Mouse (Mus musculus) stomach, embryonic 14.5 days (tissue): ENCODE measurements around the gene Acad12. TPM values are rescaled to one million over a fixed set of nuclear protein-coding genes. Genes with fewer than 3 reads are reported as not detected.
"Not testable (repeated sequence)": the region's sequence is repeated elsewhere in the genome, so short reads cannot be mapped to it uniquely, and the experiment has no call there.

Experiments
- ATAC-seq: fragments of 200-750 bp; cut with Nextera tagmentation; 2 replicates; pipeline ENCODE4 v1.8.0; 2017; ENCODE audit warnings: low read depth, moderate TSS enrichment; ENCODE audit not compliant: insufficient number of reproducible peaks, insufficient read depth, low FRiP score
- H3K27ac ChIP-seq: fragments of 300-500 bp; sonication (generic); 2 replicates; pipeline ENCODE4 v1.5.1; 2014; ENCODE audit warnings: mild to moderate bottlenecking, low read length, moderate library complexity, mixed read lengths
- H3K27me3 ChIP-seq: fragments of 300-500 bp; sonication (generic); 2 replicates; pipeline ENCODE4 v1.6.1; 2014; ENCODE audit warnings: low read length, control low read depth, mixed read lengths; ENCODE audit not compliant: control insufficient read depth, insufficient read depth
- H3K36me3 ChIP-seq: fragments of 300-500 bp; sonication (generic); 2 replicates; pipeline ENCODE4 v1.6.1; 2014; ENCODE audit warnings: mild to moderate bottlenecking, control low read depth, low read length, moderate library complexity, mixed read lengths; ENCODE audit not compliant: control insufficient read depth, insufficient read depth
- H3K4me1 ChIP-seq: fragments of 300-500 bp; sonication (generic); 2 replicates; pipeline ENCODE4 v1.6.1; 2014; ENCODE audit warnings: low read length, control low read depth, mixed read lengths; ENCODE audit not compliant: control insufficient read depth, insufficient read depth
- H3K4me2 ChIP-seq: fragments of 300-500 bp; sonication (generic); replicated peaks from 2 replicates; pipeline ENCODE4 v1.6.1; 2014; ENCODE audit warnings: low read depth, low read length, control low read depth
- H3K4me3 ChIP-seq: fragments of 300-500 bp; sonication (generic); 2 replicates; pipeline ENCODE4 v1.5.1; 2014; ENCODE audit warnings: low read depth, low read length, control low read depth
- H3K9ac ChIP-seq: fragments of 300-500 bp; sonication (generic); replicated peaks from 2 replicates; pipeline ENCODE4 v1.6.1; 2014; ENCODE audit warnings: low read depth, mild to moderate bottlenecking, control low read depth, low read length, moderate library complexity, mixed read lengths
- H3K9me3 ChIP-seq: fragments of 300-500 bp; sonication (generic); 2 replicates; pipeline ENCODE4 v1.6.1; 2016; ENCODE audit warnings: low read depth, low read length, control low read depth; ENCODE audit not compliant: control insufficient read depth
- WGBS: fragments of 180-500 bp; shearing (Covaris S2); extraction: QIAGEN DNeasy Blood & Tissue Kit; methylation state at CpG from one replicate; pipeline ENCODE4 v1.1.7; 2014; 5-methylcytosine and 5-hydroxymethylcytosine counted together
- polyA plus RNA-seq: library from polyadenylated mRNA; unstranded; fragments of >200 nt; fragmentation: Nextera tagmentation; extraction: Ambion mirVana; gene quantifications from 2 replicates; pipeline ENCODE4 v1.2.1, GENCODE M21; 2014

Gene Acad12
- polyA plus RNA-seq, 1 experiment from 2014 or later, result 2.7 TPM

DNA sequence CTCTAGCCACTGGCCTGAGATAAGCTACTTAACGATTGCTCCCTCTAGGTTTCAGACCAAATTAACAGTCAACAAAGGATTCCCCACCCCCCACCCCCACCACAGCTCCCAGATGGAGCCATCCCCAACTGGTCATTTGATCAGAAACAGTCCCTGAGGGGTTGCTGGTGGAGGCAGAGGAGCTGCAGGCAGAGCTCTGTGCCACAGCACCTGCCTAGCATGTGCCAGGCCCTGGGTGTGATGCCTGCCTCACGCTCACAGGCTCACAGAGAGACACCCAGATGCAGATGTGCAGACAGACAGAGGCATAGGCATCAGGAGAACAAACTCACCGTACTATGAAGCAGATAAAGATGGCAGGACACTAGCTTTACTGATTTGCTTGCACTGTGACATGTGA lies 14.1 kb upstream of the Acad12 start:
- Histone ChIP-seq H3K9me3 (no peaks in the 10 kb centered on the region), H3K27me3 (no peaks in the 10 kb centered on the region), H3K9ac (no peak overlapping the region), H3K4me1 (no peaks in the 10 kb centered on the region), H3K27ac (no peak overlapping the region), H3K4me3 (no peak overlapping the region), H3K36me3 (no peaks in the 10 kb centered on the region), H3K4me2 (no peak overlapping the region)
- ATAC-seq, result no peak
- 46% methylated on average over 3 of the region's 3 CpGs for WGBS

- H3K36me3 ChIP-seq, H3K9me3 ChIP-seq, ATAC-seq, H3K27ac ChIP-seq, H3K4me3 ChIP-seq, H3K27me3 ChIP-seq, H3K4me2 ChIP-seq, H3K4me1 ChIP-seq, H3K9ac ChIP-seq: not testable (repeated sequence)
- WGBS, result 65% methylated on average over 8 of the region's 9 CpGs
These were observed 12.4 kb upstream of the Acad12 start for GRCm38 (mm10) chr5:121631106-121631647.

DNA sequence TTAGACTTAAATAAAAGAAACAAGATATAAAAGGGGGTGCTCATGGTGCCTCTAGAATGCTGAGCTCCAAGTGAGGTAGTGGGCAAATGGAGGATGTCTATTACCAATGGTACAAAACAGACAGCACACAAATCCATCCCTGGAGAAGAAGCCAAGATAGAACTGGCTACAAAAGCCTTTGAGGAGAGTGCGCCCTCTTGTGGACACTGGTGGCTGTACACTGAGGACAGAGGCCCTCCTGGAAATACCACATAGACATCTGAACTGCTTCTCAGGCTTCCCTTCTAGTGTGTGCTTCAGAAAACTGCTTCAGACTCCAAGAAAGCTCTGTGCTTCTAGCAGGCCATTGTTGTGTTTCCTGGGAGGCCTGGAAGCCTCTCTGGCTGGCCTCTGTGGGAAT lies 9.1 kb upstream of the Acad12 start:
- no peak for ATAC-seq
- no peak overlapping the region for H3K27ac ChIP-seq
- no peaks in the 10 kb centered on the region for H3K4me1 ChIP-seq
- H3K27me3 ChIP-seq, result no peaks in the 10 kb centered on the region
- H3K9me3 ChIP-seq, result no peaks in the 10 kb centered on the region
- H3K4me3 ChIP-seq, result no peak overlapping the region
- no peaks in the 10 kb centered on the region for H3K36me3 ChIP-seq
- WGBS, result 0% methylated on average over 1 of the region's 1 CpGs
- H3K4me2 ChIP-seq, result no peak overlapping the region
- H3K9ac ChIP-seq, result no peak overlapping the region

DNA sequence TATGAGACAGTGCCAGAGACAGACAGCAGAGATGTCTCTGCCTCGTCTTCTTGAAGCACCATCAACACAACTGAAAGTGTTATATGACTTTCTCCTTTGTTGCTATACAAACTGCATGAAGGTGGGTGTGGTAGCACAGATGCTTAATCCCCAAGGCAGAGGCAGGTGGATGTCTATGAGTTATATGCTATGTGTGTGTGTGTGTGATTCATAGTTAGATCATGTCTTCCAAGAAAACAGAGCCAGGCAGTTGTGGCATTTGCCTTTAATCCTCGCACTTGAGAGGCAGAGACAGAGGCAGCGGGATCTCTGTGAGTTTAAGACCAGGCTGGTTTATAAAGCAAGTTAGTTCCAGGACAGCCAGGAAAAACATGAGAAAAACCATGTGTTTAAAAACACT lies 4.5 kb upstream of the Acad12 start:
- no peak overlapping the region for H3K27ac ChIP-seq
- H3K9ac ChIP-seq, result no peak overlapping the region
- no peak for ATAC-seq
- H3K36me3 ChIP-seq, result no peaks in the 10 kb centered on the region
- H3K27me3 ChIP-seq, result no peaks in the 10 kb centered on the region
- H3K9me3 ChIP-seq, result no peaks in the 10 kb centered on the region
- no peak overlapping the region for H3K4me3 ChIP-seq
- WGBS, result 78% methylated on average over 3 of the region's 3 CpGs
- H3K4me1 ChIP-seq, result no peaks in the 10 kb centered on the region; the same call in 1 of the 2 replicates
- no peak overlapping the region for H3K4me2 ChIP-seq

DNA sequence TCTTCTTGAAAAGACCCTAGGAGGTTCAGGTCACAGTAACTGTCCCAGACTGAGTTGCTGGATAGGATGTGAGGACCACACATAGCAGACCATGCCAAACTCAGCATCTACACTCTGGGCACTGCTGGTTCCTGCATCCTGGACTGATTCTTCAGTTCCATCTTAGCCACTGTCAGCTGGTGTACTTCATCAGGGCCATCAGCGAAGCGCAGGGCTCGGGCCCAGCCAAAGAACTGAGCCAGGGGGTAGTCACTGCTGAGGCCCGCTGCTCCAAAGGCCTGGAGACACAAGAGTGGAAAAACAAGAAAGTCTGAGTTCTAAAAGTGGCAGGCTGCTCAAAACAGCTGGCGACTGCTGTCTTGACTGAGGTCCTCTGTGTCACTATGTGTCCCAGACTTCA lies 2.4 kb upstream of the Acad12 start:
- H3K4me1 ChIP-seq, result no peaks in the 10 kb centered on the region; the same call in 1 of the 2 replicates
- H3K4me2 ChIP-seq, result no peak overlapping the region
- no peak overlapping the region for H3K27ac ChIP-seq
- ATAC-seq, result no peak
- WGBS, result 93% methylated on average over 5 of the region's 5 CpGs
- H3K9ac ChIP-seq, result no peak overlapping the region
- H3K4me3 ChIP-seq, result no peak overlapping the region
- H3K9me3 ChIP-seq, result no peaks in the 10 kb centered on the region
- H3K27me3 ChIP-seq, result no peaks in the 10 kb centered on the region
- no peaks in the 10 kb centered on the region for H3K36me3 ChIP-seq

DNA sequence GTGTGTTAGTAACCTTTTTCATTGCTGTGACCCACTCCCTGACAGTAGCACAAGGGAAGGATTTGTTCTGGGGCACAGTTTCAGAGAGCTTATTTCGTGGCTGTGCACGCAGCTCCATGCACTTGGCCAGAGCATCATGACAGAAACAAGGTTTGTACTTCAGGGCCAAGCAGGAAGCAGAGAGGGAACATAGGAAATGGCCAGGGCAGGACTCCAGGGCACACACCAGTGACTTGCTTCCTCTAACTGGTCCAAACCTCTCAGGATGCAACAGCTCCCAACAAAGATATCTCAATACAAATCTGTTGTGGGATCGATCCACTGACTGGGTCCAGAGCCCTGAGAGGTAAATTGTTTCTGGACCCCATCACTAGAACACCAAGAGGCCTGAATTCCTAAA lies 3.8 kb downstream of the Acad12 start:
- ATAC-seq, H3K36me3 ChIP-seq, H3K4me3 ChIP-seq, H3K4me1 ChIP-seq, H3K27me3 ChIP-seq, H3K27ac ChIP-seq, H3K9ac ChIP-seq, H3K9me3 ChIP-seq, H3K4me2 ChIP-seq: not testable (repeated sequence)
- WGBS, result 88% methylated on average over 3 of the region's 3 CpGs

DNA sequence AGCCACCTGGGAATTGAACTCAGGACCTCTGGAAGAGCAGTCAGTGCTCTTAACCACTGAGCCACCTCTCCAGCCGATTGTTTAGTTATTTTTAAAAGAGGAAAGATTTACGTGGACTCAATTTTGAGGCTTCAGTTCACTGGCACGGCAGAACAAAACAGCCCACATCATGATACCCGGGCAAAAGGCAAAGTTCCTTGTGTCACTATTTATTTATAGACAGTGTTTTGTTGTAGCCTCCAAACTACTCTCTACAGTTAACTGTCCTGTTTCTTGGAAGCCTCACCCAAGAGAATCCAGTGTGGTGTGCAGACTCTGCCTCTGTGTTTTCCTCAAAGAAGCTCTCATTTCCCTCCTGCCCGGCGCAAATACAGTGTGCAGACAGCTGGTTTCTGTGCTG lies 6.7 kb downstream of the Acad12 start:
- no peak for ATAC-seq
- H3K27me3 ChIP-seq, result no peaks in the 10 kb centered on the region
- H3K9ac ChIP-seq, result no peak overlapping the region
- H3K9me3 ChIP-seq, result no peaks in the 10 kb centered on the region
- no peak overlapping the region for H3K27ac ChIP-seq
- H3K36me3 ChIP-seq, result no peaks in the 10 kb centered on the region
- no peaks in the 10 kb centered on the region for H3K4me1 ChIP-seq
- no peak overlapping the region for H3K4me2 ChIP-seq
- H3K4me3 ChIP-seq, result no peak overlapping the region
- WGBS, result 81% methylated on average over 6 of the region's 6 CpGs

DNA sequence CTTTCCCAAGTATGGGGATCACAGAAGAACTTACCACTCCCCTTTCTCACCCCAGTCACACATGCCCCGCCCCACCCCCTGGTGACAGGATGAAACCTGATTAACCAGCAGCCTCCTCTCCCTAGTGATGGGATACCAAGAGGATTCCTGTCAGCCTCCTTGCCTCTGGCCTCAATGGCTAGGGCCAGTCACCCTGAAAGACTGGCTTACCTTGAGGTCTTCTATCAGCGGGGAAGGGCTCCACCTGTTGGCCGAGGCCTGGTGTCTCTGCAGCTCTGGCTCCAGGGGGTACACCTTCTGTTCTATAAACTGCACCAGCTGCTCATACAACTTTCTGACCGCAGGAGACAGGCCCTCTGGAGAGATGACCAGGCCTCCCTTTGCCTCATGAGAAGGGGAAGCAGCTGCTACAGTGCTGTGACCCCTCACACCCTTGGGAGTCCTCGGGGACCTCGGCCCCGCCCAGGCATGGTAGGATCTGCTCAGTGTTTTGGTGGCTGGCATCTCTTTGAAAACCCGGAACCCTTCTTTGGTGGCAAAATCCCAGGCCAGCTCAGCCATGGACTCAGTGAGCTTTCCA lies 9.1 kb downstream of the Acad12 start:
- not testable (repeated sequence) for H3K36me3 ChIP-seq, H3K9me3 ChIP-seq, H3K4me1 ChIP-seq, H3K4me2 ChIP-seq, H3K27ac ChIP-seq, ATAC-seq, H3K4me3 ChIP-seq, H3K27me3 ChIP-seq, H3K9ac ChIP-seq
- 51% methylated on average over 8 of the region's 8 CpGs for WGBS

- no peak overlapping the region for H3K4me2 ChIP-seq
- H3K9ac ChIP-seq, result no peak overlapping the region
- 0% methylated on average over 2 of the region's 2 CpGs for WGBS
- H3K27me3 ChIP-seq, result no peaks in the 10 kb centered on the region
- ATAC-seq, result no peak
- H3K27ac ChIP-seq, result no peak overlapping the region
- no peaks in the 10 kb centered on the region for H3K9me3 ChIP-seq
- H3K36me3 ChIP-seq, result no peaks in the 10 kb centered on the region
- no peaks in the 10 kb centered on the region for H3K4me1 ChIP-seq
- no peak overlapping the region for H3K4me3 ChIP-seq
These were observed 12.6 kb downstream of the Acad12 start for GRCm38 (mm10) chr5:121606151-121606550.
